Mouse (Mus musculus): ENCODE measurements around the gene Tnks1bp1.

GRCm38 (mm10) chr2:85091325-85091724, 43.5 kb downstream of the Tnks1bp1 start:
- TF ChIP-seq CTCF (IDR thresholded peaks at IDR 0.05; ENCODE audit: low read depth) (no peak), EP300 (IDR thresholded peaks at IDR 0.05; ENCODE audit: low read depth) (no peak)
